ENCODE assay signal across 9 mouse cellular contexts in the genomic region with DNA sequence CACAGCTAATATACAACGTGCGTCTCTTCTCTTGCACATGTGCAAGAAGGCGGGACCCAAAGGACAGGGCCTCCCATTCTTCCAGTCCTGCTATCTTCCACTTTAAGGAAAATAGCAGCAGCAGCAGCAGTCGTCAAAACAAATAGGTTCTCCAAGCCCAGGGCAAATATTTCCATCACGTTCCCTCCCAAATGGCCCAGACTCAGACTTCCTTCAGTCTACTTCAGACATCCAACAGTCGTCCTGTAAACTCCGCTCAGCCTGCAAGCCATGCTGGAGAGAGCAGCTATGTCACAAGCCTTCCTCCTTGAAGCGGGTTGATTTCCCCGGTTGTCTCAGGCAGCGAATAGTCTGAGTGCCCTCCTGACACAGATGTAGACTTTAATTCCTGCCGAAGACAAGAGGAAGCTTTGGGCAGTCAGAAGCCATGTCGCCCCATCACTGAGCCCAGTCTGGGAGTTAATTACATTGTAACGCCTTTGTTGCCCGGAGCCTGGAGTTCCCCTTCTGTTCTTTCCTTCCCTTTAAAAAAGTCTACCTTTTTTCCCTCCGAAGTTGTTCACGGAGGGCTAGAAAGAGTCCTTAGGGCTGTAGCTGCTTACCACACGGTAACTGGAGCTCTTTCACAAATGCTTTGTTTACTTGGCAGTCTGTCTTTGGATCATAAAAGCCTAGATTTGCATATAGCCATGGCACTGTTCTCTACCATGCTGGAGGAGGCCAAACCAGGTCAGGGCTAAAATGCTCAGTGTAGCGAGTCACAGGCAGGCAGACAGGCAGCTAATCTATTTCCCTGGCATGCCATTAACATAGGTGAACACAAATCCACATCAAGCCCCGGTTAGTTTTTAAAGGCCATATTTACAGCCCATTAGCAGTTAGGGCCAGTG.
A peak's percentile ranks its signal among the peaks of the same experiment; 100 is the strongest.
DNase-seq lines count a peak whose midpoint lies in the region; ATAC-seq lines count a peak whose summit lies in the region.
"Had no signal": no experiment of that assay in that cellular context is flagged by ENCODE, and none has a peak within 500 bp of the region (broad histone marks: within the 10 kb centered on the region; RNA-seq: fewer than 3 reads in every experiment).

No protein-coding gene starts in this region.

- WGBS in neural tube, embryonic 11.5 days = 37% methylated on average over 19 of the region's 19 CpGs
- 37% methylated on average over 19 of the region's 19 CpGs for WGBS in limb, embryonic 11.5 days

- no peaks in the 10 kb centered on the region for H3K36me3 ChIP-seq in neural tube, embryonic 11.5 days (ENCODE audit: control insufficient read depth, insufficient read depth, low read length)
- no peaks in the 10 kb centered on the region for H3K36me3 ChIP-seq in limb, embryonic 11.5 days (ENCODE audit: control insufficient read depth, insufficient read depth, low read length)

- peaks cover 7% of the 10 kb centered on the region; the same call in 1 of the 2 replicates for H3K4me1 ChIP-seq in neural tube, embryonic 11.5 days (ENCODE audit: control insufficient read depth, insufficient read depth, low read length)
- H3K4me1 ChIP-seq in limb, embryonic 11.5 days (ENCODE audit: control insufficient read depth, insufficient read depth, low read length) = peaks cover 15% of the 10 kb centered on the region

- no peak overlapping the region for H3K4me2 ChIP-seq in neural tube, embryonic 11.5 days (ENCODE audit: low read depth)
- H3K4me2 ChIP-seq in limb, embryonic 11.5 days (ENCODE audit: low read depth, severe bottlenecking) = no peak overlapping the region

- H3K27ac ChIP-seq in neural tube, embryonic 11.5 days (ENCODE audit: low read depth, low read length) = peak overlapping the region; percentile 1
- peak overlapping the region; percentile 70 for H3K27ac ChIP-seq in limb, embryonic 11.5 days (replicated peaks; ENCODE audit: low read depth, low read length)

- H3K9me3 ChIP-seq in neural tube, embryonic 11.5 days (ENCODE audit: control insufficient read depth, low read length) = no peaks in the 10 kb centered on the region
- no peaks in the 10 kb centered on the region for H3K9me3 ChIP-seq in limb, embryonic 11.5 days (ENCODE audit: control insufficient read depth, low read length)

- no peaks in the 10 kb centered on the region for H3K27me3 ChIP-seq in neural tube, embryonic 11.5 days (ENCODE audit: control insufficient read depth, insufficient read depth, low read length)
- H3K27me3 ChIP-seq in limb, embryonic 11.5 days (ENCODE audit: control insufficient read depth, insufficient read depth, low read length) = no peaks in the 10 kb centered on the region
- H3K27me3 ChIP-seq: Patski had no signal

- H3K9ac ChIP-seq in neural tube, embryonic 11.5 days (ENCODE audit: low read length) = peak overlapping the region; percentile 31; the same call in 1 of the 2 replicates
- peak overlapping the region; percentile 32 for H3K9ac ChIP-seq in limb, embryonic 11.5 days (ENCODE audit: low read length)

- DNase-seq in neural tube, embryonic 11.5 days (ENCODE audit: low spot score) = peak; percentile 43
- DNase-seq in neural tube, embryonic 10.5 days (ENCODE audit: extremely low spot score, low spot score) = no peak
- DNase-seq in heart, postnatal 10 days = peak; percentile 24 to 29
- peak; percentile 64 for DNase-seq in limb, embryonic 11.5 days (ENCODE audit: low spot score)
- DNase-seq in left cerebral cortex, postnatal 25 days (ENCODE audit: low spot score in 2 of 2) = no peak
- no peak for DNase-seq in spleen, postnatal 10 days (ENCODE audit: low spot score in 2 of 2)
- DNase-seq in yolk sac, embryonic 10.5 days (ENCODE audit: low spot score) = no peak
- DNase-seq in ovary, postnatal 14 days (ENCODE audit: low spot score) = no peak

- H3K4me3 ChIP-seq in neural tube, embryonic 11.5 days (ENCODE audit: low read depth, low read length) = no peak overlapping the region
- no peak overlapping the region for H3K4me3 ChIP-seq in limb, embryonic 11.5 days (ENCODE audit: low read depth, low read length)

- ATAC-seq in neural tube, embryonic 11.5 days (ENCODE audit: insufficient read depth, low FRiP score, low TSS enrichment) = no peak
- no peak for ATAC-seq in limb, embryonic 11.5 days (ENCODE audit: insufficient number of reproducible peaks, low FRiP score, low TSS enrichment, low read depth)
- ATAC-seq: Patski had no signal

- intact Hi-C loops in heart, postnatal 10 days (cut with DNase I) = no loop called here
- intact Hi-C loops in left cerebral cortex, postnatal 25 days (cut with DNase I) = no loop called here

Comparison
In these comparisons a context has a peak if more than half of its experiments do, and no peak if none do; other contexts are left out.
1. DNase-seq: peak in neural tube, embryonic 11.5 days (single experiment), heart, postnatal 10 days (2 of 2) and limb, embryonic 11.5 days (single experiment); none in neural tube, embryonic 10.5 days (single experiment), left cerebral cortex, postnatal 25 days (0 of 2), spleen, postnatal 10 days (0 of 2), yolk sac, embryonic 10.5 days (single experiment) and ovary, postnatal 14 days (single experiment).